Mouse (Mus musculus) cerebellum, adult 9-10 months (tissue): ENCODE results near the gene Hsd11b2.

Experiments
- DNase-seq: peaks from one replicate; pipeline ENCODE4 v3.0.0; 2022

Hsd11b2 gene

GRCm38 (mm10) chr8:105528206-105528605, 9.7 kb downstream of the Hsd11b2 start:
- DNase-seq = no peak

GRCm38 (mm10) chr8:105529271-105529670, 10.7 kb downstream of the Hsd11b2 start:
- DNase-seq = no peak

- no peak for DNase-seq
Measured at GRCm38 (mm10) chr8:105531774-105532173, 13.2 kb downstream of the Hsd11b2 start.

- DNase-seq = no peak
Measured at GRCm38 (mm10) chr8:105533439-105533838, 14.9 kb downstream of the Hsd11b2 start.

GRCm38 (mm10) chr8:105533892-105534329, 15.4 kb downstream of the Hsd11b2 start:
- peak; percentile 75 for DNase-seq

- no peak for DNase-seq
Measured at GRCm38 (mm10) chr8:105536546-105536945, 18.0 kb downstream of the Hsd11b2 start.

- peak; percentile 85 for DNase-seq
Measured at GRCm38 (mm10) chr8:105537011-105537677, 18.6 kb downstream of the Hsd11b2 start.

GRCm38 (mm10) chr8:105538940-105539339, 20.4 kb downstream of the Hsd11b2 start:
- no peak for DNase-seq

- DNase-seq = no peak
Measured at GRCm38 (mm10) chr8:105542032-105542656, 23.6 kb downstream of the Hsd11b2 start.

GRCm38 (mm10) chr8:105542808-105543207, 24.3 kb downstream of the Hsd11b2 start:
- DNase-seq = no peak

- DNase-seq = no peak
Measured at GRCm38 (mm10) chr8:105543703-105544102, 25.1 kb downstream of the Hsd11b2 start.

GRCm38 (mm10) chr8:105544544-105545205, 26.1 kb downstream of the Hsd11b2 start:
- DNase-seq = peak; percentile 37

- peak; percentile 48 for DNase-seq
Measured at GRCm38 (mm10) chr8:105545249-105545648, 26.7 kb downstream of the Hsd11b2 start.

GRCm38 (mm10) chr8:105546384-105547350, 28.1 kb downstream of the Hsd11b2 start:
- no peak for DNase-seq

GRCm38 (mm10) chr8:105549506-105549905, 31.0 kb downstream of the Hsd11b2 start:
- DNase-seq = peak; percentile 38

- no peak for DNase-seq
Measured at GRCm38 (mm10) chr8:105550083-105550482, 31.5 kb downstream of the Hsd11b2 start.

GRCm38 (mm10) chr8:105552032-105552431, 33.5 kb downstream of the Hsd11b2 start:
- no peak for DNase-seq

- no peak for DNase-seq
Measured at GRCm38 (mm10) chr8:105552824-105553223, 34.3 kb downstream of the Hsd11b2 start.

GRCm38 (mm10) chr8:105554087-105554486, 35.5 kb downstream of the Hsd11b2 start:
- DNase-seq = peak; percentile 87

GRCm38 (mm10) chr8:105555230-105555629, 36.7 kb downstream of the Hsd11b2 start:
- no peak for DNase-seq

- DNase-seq = no peak
Measured at GRCm38 (mm10) chr8:105562863-105563262, 44.3 kb downstream of the Hsd11b2 start.

- no peak for DNase-seq
Measured at GRCm38 (mm10) chr8:105563871-105564270, 45.3 kb downstream of the Hsd11b2 start.
